Mouse (Mus musculus) midbrain, embryonic 15.5 days (tissue): ENCODE data around the gene Psd. TPM values are rescaled to one million over a fixed set of nuclear protein-coding genes. Genes with fewer than 3 reads are reported as not detected.

Experiments
- ATAC-seq: fragments of 200-750 bp; cut with Nextera tagmentation; replicated peaks from 2 replicates; pipeline ENCODE4 v1.8.0; 2017; ENCODE audit warnings: moderate TSS enrichment
- H3K27ac ChIP-seq: fragments of 300-500 bp; sonication (generic); 2 replicates; pipeline ENCODE4 v1.5.1; 2015; ENCODE audit warnings: mild to moderate bottlenecking, inconsistent platforms
- H3K27me3 ChIP-seq: fragments of 300-500 bp; sonication (generic); replicated peaks from 2 replicates; pipeline ENCODE4 v1.6.1; 2015; ENCODE audit warnings: inconsistent platforms
- H3K36me3 ChIP-seq: fragments of 300-500 bp; sonication (generic); replicated peaks from 2 replicates; pipeline ENCODE4 v1.6.1; 2015; ENCODE audit warnings: inconsistent platforms
- H3K4me1 ChIP-seq: fragments of 300-500 bp; sonication (generic); 2 replicates; pipeline ENCODE4 v1.6.1; 2015; ENCODE audit warnings: inconsistent platforms
- H3K4me2 ChIP-seq: fragments of 300-500 bp; sonication (generic); 2 replicates; pipeline ENCODE4 v1.6.1; 2015; ENCODE audit warnings: inconsistent platforms, mild to moderate bottlenecking, moderate library complexity
- H3K4me3 ChIP-seq: fragments of 300-500 bp; sonication (generic); 2 replicates; pipeline ENCODE4 v1.5.1; 2015; ENCODE audit warnings: mild to moderate bottlenecking, inconsistent platforms
- H3K9ac ChIP-seq: fragments of 300-500 bp; sonication (generic); 2 replicates; pipeline ENCODE4 v1.6.1; 2015; ENCODE audit warnings: mild to moderate bottlenecking, inconsistent platforms
- H3K9me3 ChIP-seq: fragments of 300-500 bp; sonication (generic); 2 replicates; pipeline ENCODE4 v1.6.1; 2016; ENCODE audit warnings: inconsistent platforms
- WGBS: fragments of 180-500 bp; shearing (Covaris S2); methylation state at CpG from one replicate; pipeline ENCODE4 v1.1.7; 2015; ENCODE audit warnings: mixed read lengths; 5-methylcytosine and 5-hydroxymethylcytosine counted together
- microRNA counts: library from miRNA; unstranded; fragments of <30 nt; microRNA quantifications from one replicate; lab custom pipeline; 2016
- microRNA-seq: library from miRNA; unstranded; fragments of <30 nt; microRNA quantifications from one replicate; pipeline ENCODE4, GENCODE M21; 2016
- polyA plus RNA-seq: library from polyadenylated mRNA; unstranded; fragments of >200 nt; fragmentation: Nextera tagmentation; extraction: Ambion mirVana; gene quantifications from 2 replicates; pipeline ENCODE4 v1.2.1, GENCODE M21; 2015

Gene Psd
- polyA plus RNA-seq, 1 experiment from 2014 or later: 148 TPM

DNA sequence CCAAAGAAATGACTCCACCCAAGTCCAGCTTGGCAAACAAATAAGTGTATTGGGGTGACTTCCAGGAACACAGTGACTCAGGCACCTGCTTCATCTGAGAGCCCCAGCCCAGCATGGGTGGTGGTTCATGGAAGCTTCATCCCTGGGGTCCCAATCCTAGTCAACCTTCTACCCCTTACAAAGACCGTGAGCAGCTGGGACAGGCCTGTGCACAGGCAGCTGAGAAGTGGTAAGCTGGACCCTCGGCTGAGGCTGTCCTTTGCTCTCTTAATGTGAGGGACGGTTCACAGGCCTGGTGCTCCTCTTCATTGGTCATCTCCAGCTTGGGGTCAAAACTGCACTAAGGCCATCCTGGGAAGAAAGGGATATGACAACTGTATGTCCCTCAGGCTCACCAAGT, 39.4 kb downstream of the Psd start:
- Histone ChIP-seq H3K4me3 (no peak overlapping the region), H3K4me2 (no peak overlapping the region), H3K9ac (no peak overlapping the region), H3K9me3 (no peaks in the 10 kb centered on the region), H3K4me1 (no peaks in the 10 kb centered on the region), H3K36me3 (peaks cover 30% of the 10 kb centered on the region), H3K27ac (no peak overlapping the region), H3K27me3 (no peaks in the 10 kb centered on the region)
- 87% methylated on average over 3 of the region's 3 CpGs for WGBS
- ATAC-seq: no peak

DNA sequence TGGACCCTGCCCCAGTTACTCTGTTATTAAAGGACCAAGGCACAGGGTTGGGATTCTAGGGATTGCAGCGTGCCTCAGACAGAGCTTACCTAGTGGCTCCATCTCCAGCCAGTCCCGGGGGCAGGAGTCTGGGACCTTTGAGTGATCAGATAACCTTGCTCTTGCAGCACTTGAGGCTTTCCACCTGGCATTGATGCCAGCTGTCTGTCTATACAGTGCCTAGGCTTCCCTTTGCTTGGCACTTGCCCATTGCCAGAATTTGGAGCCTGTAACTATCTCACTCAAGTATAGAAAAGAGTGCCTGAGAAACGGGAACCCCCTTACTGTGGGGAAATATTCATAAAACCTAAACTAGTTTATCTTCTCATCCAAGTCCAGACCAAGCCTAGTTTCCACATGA, 40.0 kb downstream of the Psd start:
- H3K4me3 ChIP-seq: no peak overlapping the region
- no peak overlapping the region for H3K27ac ChIP-seq
- no peak overlapping the region for H3K9ac ChIP-seq
- WGBS: 96% methylated on average over 3 of the region's 3 CpGs
- H3K27me3 ChIP-seq: no peaks in the 10 kb centered on the region
- H3K9me3 ChIP-seq: no peaks in the 10 kb centered on the region
- H3K36me3 ChIP-seq: peaks cover 36% of the 10 kb centered on the region
- no peak for ATAC-seq
- no peaks in the 10 kb centered on the region for H3K4me1 ChIP-seq
- no peak overlapping the region for H3K4me2 ChIP-seq

DNA sequence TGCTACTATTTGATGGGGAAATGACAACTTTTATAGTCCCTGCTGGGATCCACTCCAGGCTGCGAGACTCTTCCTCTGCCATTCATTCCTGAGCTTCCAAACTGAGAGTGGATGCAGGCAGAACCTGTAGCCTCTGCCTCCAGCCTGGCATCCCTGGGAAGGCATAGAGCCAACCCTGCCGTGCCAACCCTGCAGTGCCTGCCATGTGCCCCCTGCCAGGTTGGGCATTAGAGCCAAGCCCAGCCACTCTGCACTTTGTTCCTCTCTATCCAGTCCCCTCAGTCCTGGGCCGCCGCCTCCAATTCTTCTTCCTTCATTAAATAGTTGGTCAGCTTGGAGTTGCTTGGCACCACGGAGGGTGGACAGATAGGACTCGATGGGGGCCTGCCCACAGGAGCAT, 40.9 kb downstream of the Psd start:
- H3K4me1 ChIP-seq: no peaks in the 10 kb centered on the region
- no peaks in the 10 kb centered on the region for H3K27me3 ChIP-seq
- no peak overlapping the region for H3K4me2 ChIP-seq
- ATAC-seq: no peak
- H3K4me3 ChIP-seq: no peak overlapping the region
- H3K27ac ChIP-seq: no peak overlapping the region
- 90% methylated on average over 6 of the region's 6 CpGs for WGBS
- H3K36me3 ChIP-seq: peaks cover 44% of the 10 kb centered on the region
- no peak overlapping the region for H3K9ac ChIP-seq
- H3K9me3 ChIP-seq: no peaks in the 10 kb centered on the region

DNA sequence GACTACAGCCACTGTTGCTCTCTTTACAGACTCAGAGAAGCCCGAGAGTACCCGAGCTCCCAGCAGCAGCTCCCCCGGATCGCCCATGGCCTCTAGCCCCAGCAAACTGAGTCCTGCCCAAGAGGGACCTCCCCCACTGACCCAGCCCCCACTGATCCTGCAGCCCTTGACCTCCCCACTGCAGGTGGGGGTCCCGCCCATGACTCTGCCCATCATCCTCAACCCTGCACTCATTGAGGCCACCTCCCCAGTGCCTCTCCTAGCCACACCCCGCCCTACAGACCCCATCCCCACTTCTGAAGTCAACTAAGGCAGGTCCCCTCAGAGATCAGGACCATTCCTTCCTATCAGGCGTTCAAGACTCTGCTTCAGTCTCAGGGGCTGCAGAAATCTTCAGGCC, 41.3 kb downstream of the Psd start:
- H3K4me3 ChIP-seq: no peak overlapping the region
- H3K4me2 ChIP-seq: no peak overlapping the region
- no peaks in the 10 kb centered on the region for H3K27me3 ChIP-seq
- WGBS: 88% methylated on average over 7 of the region's 7 CpGs
- H3K36me3 ChIP-seq: peaks cover 48% of the 10 kb centered on the region
- H3K27ac ChIP-seq: no peak overlapping the region
- no peak for ATAC-seq
- no peak overlapping the region for H3K9ac ChIP-seq
- no peaks in the 10 kb centered on the region for H3K4me1 ChIP-seq
- no peaks in the 10 kb centered on the region for H3K9me3 ChIP-seq

DNA sequence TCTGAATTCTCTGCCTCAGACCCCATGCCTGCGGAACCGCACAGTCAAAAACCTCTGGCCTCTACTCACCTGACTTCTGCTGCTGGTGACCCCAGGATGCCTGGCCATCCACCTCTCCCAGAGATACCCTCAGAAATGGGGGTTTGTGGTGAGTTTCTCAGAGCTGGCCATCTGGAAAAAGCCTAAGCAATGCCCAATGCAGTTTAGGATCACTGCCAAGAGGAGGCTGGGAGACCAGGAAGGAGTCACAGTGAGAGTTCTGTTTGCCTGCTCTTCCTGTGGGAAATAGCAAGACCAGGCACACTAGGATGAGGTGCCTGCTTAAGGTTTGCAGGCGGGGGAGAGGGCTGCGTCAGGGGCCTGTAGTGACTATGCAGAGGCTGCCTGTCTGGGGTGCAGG, 42.3 kb downstream of the Psd start:
- Histone ChIP-seq H3K9me3 (no peaks in the 10 kb centered on the region), H3K4me2 (no peak overlapping the region), H3K27me3 (no peaks in the 10 kb centered on the region), H3K27ac (no peak overlapping the region), H3K9ac (no peak overlapping the region), H3K36me3 (peaks cover 56% of the 10 kb centered on the region), H3K4me1 (no peaks in the 10 kb centered on the region), H3K4me3 (no peak overlapping the region)
- WGBS: 94% methylated on average over 4 of the region's 4 CpGs
- no peak for ATAC-seq

DNA sequence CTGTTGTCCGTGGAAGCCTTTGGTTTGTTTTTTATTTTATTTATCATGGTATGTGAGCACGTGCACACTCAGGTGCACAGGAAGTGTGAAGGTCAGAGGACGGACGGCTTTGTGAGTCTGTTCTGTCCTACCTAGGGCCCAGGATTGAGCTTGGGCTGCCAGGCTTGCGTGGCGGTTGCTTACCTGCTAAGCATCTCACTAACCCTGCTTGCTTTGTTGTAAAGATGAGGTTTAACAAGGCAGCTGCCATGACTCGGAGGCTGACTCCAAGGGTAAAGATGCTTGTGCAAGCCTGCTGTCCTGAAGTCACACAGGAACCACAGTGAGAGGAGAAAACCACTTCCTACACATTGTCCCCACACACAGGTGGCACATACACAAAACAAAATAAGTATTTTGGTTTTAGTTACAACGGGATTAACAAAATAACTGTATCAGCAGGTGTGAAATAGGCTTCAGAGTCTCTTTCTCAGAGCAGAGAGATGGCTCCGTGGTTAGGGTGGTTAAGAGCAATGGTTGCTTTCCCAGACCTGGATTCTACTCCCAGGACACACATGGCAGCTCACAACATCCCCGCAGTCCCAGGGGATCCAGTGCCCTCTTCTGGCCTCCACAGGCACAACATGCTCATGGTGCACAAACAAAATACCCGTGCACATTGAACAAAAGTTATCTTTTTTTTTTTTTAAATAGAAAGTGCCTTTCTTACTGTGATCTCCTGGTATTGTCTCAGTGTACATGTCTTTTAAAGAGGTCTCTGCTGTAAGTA, 44.7 kb downstream of the Psd start:
- Histone ChIP-seq H3K4me2 (no peak overlapping the region), H3K4me1 (no peaks in the 10 kb centered on the region), H3K9ac (no peak overlapping the region), H3K36me3 (peaks cover 63% of the 10 kb centered on the region), H3K27me3 (no peaks in the 10 kb centered on the region), H3K9me3 (no peaks in the 10 kb centered on the region), H3K27ac (no peak overlapping the region), H3K4me3 (no peak overlapping the region)
- no peak for ATAC-seq
- WGBS: 95% methylated on average over 11 of the region's 11 CpGs

DNA sequence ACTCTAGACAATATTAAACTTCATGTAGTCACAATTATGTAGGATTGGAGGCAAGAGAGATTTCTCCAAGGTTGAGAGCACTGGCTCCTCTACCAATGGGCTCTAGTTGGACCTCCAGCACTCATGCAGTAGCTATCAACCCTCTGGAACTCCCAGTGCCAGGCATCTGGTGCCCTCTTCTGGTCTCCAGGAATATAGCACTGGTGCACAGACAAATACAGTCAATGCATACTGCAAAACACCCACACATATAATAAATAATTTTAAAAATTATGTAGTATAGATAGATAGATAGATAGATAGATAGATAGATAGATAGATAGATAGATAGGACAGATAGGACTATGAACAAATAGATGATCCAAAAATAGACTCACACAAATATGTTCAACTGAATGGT, 51.6 kb downstream of the Psd start:
- H3K9me3 ChIP-seq: no peaks in the 10 kb centered on the region
- H3K36me3 ChIP-seq: peaks cover 53% of the 10 kb centered on the region

DNA sequence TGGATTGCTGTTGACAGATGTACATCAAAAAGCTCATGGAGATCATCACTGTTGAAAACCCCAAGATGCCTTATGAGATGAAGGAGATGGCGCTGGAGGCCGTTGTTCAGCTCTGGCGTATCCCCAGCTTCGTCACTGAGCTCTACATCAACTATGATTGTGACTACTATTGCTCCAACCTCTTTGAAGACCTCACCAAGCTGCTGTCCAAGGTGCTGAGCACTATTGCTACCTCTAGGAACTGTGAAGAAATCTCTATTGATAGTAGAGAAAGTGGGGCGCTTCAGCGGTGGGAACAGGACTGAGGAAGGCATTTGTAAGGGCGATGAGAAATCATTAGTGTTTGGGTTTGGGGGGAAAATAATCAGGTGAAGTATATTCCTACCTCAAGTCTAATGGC, 62.2 kb downstream of the Psd start:
- Histone ChIP-seq H3K4me2 (no peak overlapping the region), H3K27ac (no peak overlapping the region), H3K4me1 (no peaks in the 10 kb centered on the region), H3K4me3 (no peak overlapping the region), H3K9ac (no peak overlapping the region), H3K9me3 (no peaks in the 10 kb centered on the region), H3K36me3 (peaks cover 81% of the 10 kb centered on the region), H3K27me3 (no peaks in the 10 kb centered on the region)
- 95% methylated on average over 7 of the region's 7 CpGs for WGBS
- ATAC-seq: no peak

More for the DNA sequence above, 51.6 kb downstream of the Psd start:
- no peak for ATAC-seq
- no peak overlapping the region for H3K27ac ChIP-seq
- no peaks in the 10 kb centered on the region for H3K4me1 ChIP-seq
- H3K27me3 ChIP-seq: no peaks in the 10 kb centered on the region
- H3K9ac ChIP-seq: no peak overlapping the region
- no peak overlapping the region for H3K4me2 ChIP-seq
- no peak overlapping the region for H3K4me3 ChIP-seq

MicroRNA genes within 50 kb of the gene (microRNA counts, 519-probe panel; counts per million panel counts)
- 2,382 counts per million, percentile 42 among the panel's probes with 10 or more counts for microRNA mmu-miR-146b (lab: Ali Mortazavi, UCI)

Small RNA genes lying within 50 kb of the gene (microRNA-seq; reads per million reads assigned to microRNA genes)
- gene Mir146b: 2.6 reads per million, percentile 11 among the genes with 10 or more reads in this experiment

Other genes starting within 250 kb of the Psd start
- gene Elovl3, start 195.3 kb downstream of the Psd start, polyA plus RNA-seq: 0.49 and 0.52 TPM in 2 replicates
- 4.5 and 6.2 TPM in 2 replicates for gene Pitx3, start 178.8 kb downstream of the Psd start, polyA plus RNA-seq
- 79.0 and 83.0 TPM in 2 replicates for gene Gbf1, start 174.6 kb downstream of the Psd start, polyA plus RNA-seq
- gene Nfkb2, start 22.8 kb downstream of the Psd start, polyA plus RNA-seq: 2.3 and 2.7 TPM in 2 replicates
- 48.2 and 54.8 TPM in 2 replicates for gene Fbxl15, start 1.0 kb upstream of the Psd start, polyA plus RNA-seq
- gene Cuedc2, start 11.5 kb upstream of the Psd start, polyA plus RNA-seq: 340 and 347 TPM in 2 replicates
- gene Mfsd13a, start 14.0 kb upstream of the Psd start, polyA plus RNA-seq: 11.1 and 11.7 TPM in 2 replicates
- 2.0 and 2.8 TPM in 2 replicates for gene 2310034G01Rik, start 23.1 kb upstream of the Psd start, polyA plus RNA-seq
- gene Actr1a, start 68.6 kb upstream of the Psd start, polyA plus RNA-seq: 394 and 399 TPM in 2 replicates
- gene Sufu, start 69.7 kb upstream of the Psd start, polyA plus RNA-seq: 24.2 and 24.4 TPM in 2 replicates
- 29.9 and 30.5 TPM in 2 replicates for gene Trim8, start 174.5 kb upstream of the Psd start, polyA plus RNA-seq
- gene Arl3, start 246.0 kb upstream of the Psd start, polyA plus RNA-seq: 209 and 210 TPM in 2 replicates
- gene Sfxn2, start 246.2 kb upstream of the Psd start, polyA plus RNA-seq: 10.5 and 11.7 TPM in 2 replicates